Mouse (Mus musculus) heart, embryonic 12.5 days (tissue): ENCODE results near the gene Micall2. TPM values are rescaled to one million over a fixed set of nuclear protein-coding genes. Genes with fewer than 3 reads are reported as not detected.
"Not testable (repeated sequence)": the region's sequence is repeated elsewhere in the genome, so short reads cannot be mapped to it uniquely, and the experiment has no call there.

Source experiments
- ATAC-seq: fragments of 200-750 bp; cut with Nextera tagmentation; 2 replicates; pipeline ENCODE4 v1.8.0; 2017; ENCODE audit warnings: moderate TSS enrichment, moderate library complexity; ENCODE audit not compliant: insufficient number of reproducible peaks, low FRiP score
- H3K27ac ChIP-seq: fragments of 300-500 bp; sonication (generic); 2 replicates; pipeline ENCODE4 v1.5.1; 2016; ENCODE audit warnings: mild to moderate bottlenecking, moderate library complexity; ENCODE audit not compliant: poor library complexity, severe bottlenecking
- H3K27me3 ChIP-seq: fragments of 300-500 bp; sonication (generic); replicated peaks from 2 replicates; pipeline ENCODE4 v1.6.1; 2016; ENCODE audit warnings: mild to moderate bottlenecking, moderate library complexity
- H3K36me3 ChIP-seq: fragments of 300-500 bp; sonication (generic); 2 replicates; pipeline ENCODE4 v1.6.1; 2016; ENCODE audit warnings: mild to moderate bottlenecking, moderate library complexity
- H3K4me1 ChIP-seq: fragments of 300-500 bp; sonication (generic); replicated peaks from 2 replicates; pipeline ENCODE4 v1.6.1; 2016; ENCODE audit warnings: mild to moderate bottlenecking
- H3K4me2 ChIP-seq: fragments of 300-500 bp; sonication (generic); 2 replicates; pipeline ENCODE4 v1.6.1; 2016; ENCODE audit warnings: mild to moderate bottlenecking, moderate library complexity
- H3K4me3 ChIP-seq: fragments of 300-500 bp; sonication (generic); 2 replicates; pipeline ENCODE4 v1.5.1; 2016; ENCODE audit warnings: mild to moderate bottlenecking
- H3K9ac ChIP-seq: fragments of 300-500 bp; sonication (generic); 2 replicates; pipeline ENCODE4 v1.6.1; 2016; ENCODE audit warnings: mild to moderate bottlenecking, moderate library complexity
- H3K9me3 ChIP-seq: fragments of 300-500 bp; sonication (generic); replicated peaks from 2 replicates; pipeline ENCODE4 v1.6.1; 2016; ENCODE audit warnings: mild to moderate bottlenecking, moderate library complexity
- WGBS: fragments of 180-500 bp; shearing (Covaris S2); methylation state at CpG from one replicate; pipeline ENCODE4 v1.1.7; 2016; 5-methylcytosine and 5-hydroxymethylcytosine counted together
- polyA plus RNA-seq: library from polyadenylated mRNA; unstranded; fragments of >200 nt; fragmentation: Nextera tagmentation; extraction: Ambion mirVana; gene quantifications from 2 replicates; pipeline ENCODE4 v1.2.1, GENCODE M21; 2016

Micall2 gene
- polyA plus RNA-seq, 1 experiment from 2014 or later = 3.4 TPM

- Histone ChIP-seq H3K27me3 (peaks cover 46% of the 10 kb centered on the region), H3K4me3 (no peak overlapping the region), H3K4me2 (no peak overlapping the region), H3K9ac (no peak overlapping the region), H3K4me1 (peaks cover 9% of the 10 kb centered on the region), H3K9me3 (0 out of 2 replicates have a peak, but pooled peaks cover 11% of the 10 kb centered on the region), H3K36me3 (no peaks in the 10 kb centered on the region), H3K27ac (no peak overlapping the region)
- no peak for ATAC-seq
- 82% methylated on average over 6 of the region's 6 CpGs for WGBS
Measured at GRCm38 (mm10) chr5:139696954-139697353, 39.2 kb downstream of the Micall2 start.

GRCm38 (mm10) chr5:139695876-139696275, 40.3 kb downstream of the Micall2 start:
- ATAC-seq, H3K4me2 ChIP-seq, H3K27ac ChIP-seq, H3K4me3 ChIP-seq, H3K4me1 ChIP-seq, H3K9ac ChIP-seq, H3K36me3 ChIP-seq: not testable (repeated sequence)
- WGBS = 66% methylated on average over 3 of the region's 3 CpGs
- H3K27me3 ChIP-seq = peaks cover 48% of the 10 kb centered on the region
- 0 out of 2 replicates have a peak, but pooled peaks cover 11% of the 10 kb centered on the region for H3K9me3 ChIP-seq

GRCm38 (mm10) chr5:139694989-139695571, 41.1 kb downstream of the Micall2 start:
- WGBS = 26% methylated on average over 7 of the region's 7 CpGs

GRCm38 (mm10) chr5:139694292-139694988, 41.7 kb downstream of the Micall2 start:
- Histone ChIP-seq H3K4me2 (no peak overlapping the region), H3K27me3 (peaks cover 46% of the 10 kb centered on the region), H3K4me1 (peaks cover 6% of the 10 kb centered on the region), H3K4me3 (no peak overlapping the region), H3K27ac (no peak overlapping the region), H3K9ac (no peak overlapping the region), H3K9me3 (0 out of 2 replicates have a peak, but pooled peaks cover 11% of the 10 kb centered on the region), H3K36me3 (no peaks in the 10 kb centered on the region)
- 55% methylated on average over 16 of the region's 16 CpGs for WGBS
- ATAC-seq = no peak; the same call in 1 of the 2 replicates

More at GRCm38 (mm10) chr5:139694989-139695571, 41.1 kb downstream of the Micall2 start:
- no peaks in the 10 kb centered on the region for H3K36me3 ChIP-seq
- ATAC-seq = 0 out of 2 replicates have a peak, but pooled peaks have one; percentile 13
- no peak overlapping the region for H3K9ac ChIP-seq
- 0 out of 2 replicates have a peak, but pooled peaks cover 11% of the 10 kb centered on the region for H3K9me3 ChIP-seq
- H3K27ac ChIP-seq = no peak overlapping the region
- no peak overlapping the region for H3K4me3 ChIP-seq
- peaks cover 46% of the 10 kb centered on the region for H3K27me3 ChIP-seq
- no peak overlapping the region for H3K4me2 ChIP-seq
- peaks cover 6% of the 10 kb centered on the region for H3K4me1 ChIP-seq

GRCm38 (mm10) chr5:139690791-139691190, 45.3 kb downstream of the Micall2 start:
- Histone ChIP-seq H3K27ac (no peak overlapping the region), H3K27me3 (peaks cover 62% of the 10 kb centered on the region), H3K4me1 (peaks cover 13% of the 10 kb centered on the region), H3K4me2 (no peak overlapping the region), H3K9me3 (0 out of 2 replicates have a peak, but pooled peaks cover 6% of the 10 kb centered on the region), H3K4me3 (no peak overlapping the region), H3K9ac (no peak overlapping the region), H3K36me3 (no peaks in the 10 kb centered on the region)
- 71% methylated on average over 9 of the region's 9 CpGs for WGBS
- no peak for ATAC-seq

- Histone ChIP-seq H3K27me3 (peaks cover 66% of the 10 kb centered on the region), H3K4me1 (peaks cover 6% of the 10 kb centered on the region; the same call in 1 of the 2 replicates), H3K9ac (no peak overlapping the region), H3K27ac (no peak overlapping the region), H3K4me2 (no peak overlapping the region), H3K4me3 (no peak overlapping the region), H3K9me3 (0 out of 2 replicates have a peak, but pooled peaks cover 2% of the 10 kb centered on the region), H3K36me3 (no peaks in the 10 kb centered on the region)
- no peak for ATAC-seq
- WGBS = 79% methylated on average over 12 of the region's 12 CpGs
Measured at GRCm38 (mm10) chr5:139688356-139688755, 47.8 kb downstream of the Micall2 start.

GRCm38 (mm10) chr5:139687646-139688045, 48.5 kb downstream of the Micall2 start:
- H3K4me1 ChIP-seq = peaks cover 6% of the 10 kb centered on the region; the same call in 1 of the 2 replicates
- no peak overlapping the region for H3K4me2 ChIP-seq
- peaks cover 69% of the 10 kb centered on the region for H3K27me3 ChIP-seq
- no peaks in the 10 kb centered on the region for H3K9me3 ChIP-seq
- ATAC-seq = no peak
- H3K27ac ChIP-seq = no peak overlapping the region
- 5% methylated on average over 13 of the region's 13 CpGs for WGBS
- H3K4me3 ChIP-seq = no peak overlapping the region
- H3K9ac ChIP-seq = no peak overlapping the region
- no peaks in the 10 kb centered on the region for H3K36me3 ChIP-seq

- ATAC-seq = peak; percentile 65
- H3K27ac ChIP-seq = no peak overlapping the region
- no peak overlapping the region for H3K4me3 ChIP-seq
- H3K4me2 ChIP-seq = 0 out of 2 replicates have a peak overlapping the region, but pooled peaks have one; percentile 2
- H3K9me3 ChIP-seq = no peaks in the 10 kb centered on the region
- H3K9ac ChIP-seq = no peak overlapping the region
- WGBS = 29% methylated on average over 21 of the region's 21 CpGs
- H3K36me3 ChIP-seq = no peaks in the 10 kb centered on the region
- H3K4me1 ChIP-seq = peaks cover 9% of the 10 kb centered on the region; the same call in 1 of the 2 replicates
- H3K27me3 ChIP-seq = peaks cover 74% of the 10 kb centered on the region
Measured at GRCm38 (mm10) chr5:139686530-139687249, 49.4 kb downstream of the Micall2 start.

- no peak for ATAC-seq
- no peaks in the 10 kb centered on the region for H3K36me3 ChIP-seq
- peaks cover 11% of the 10 kb centered on the region; the same call in 1 of the 2 replicates for H3K4me1 ChIP-seq
- H3K27me3 ChIP-seq = peaks cover 72% of the 10 kb centered on the region
- no peak overlapping the region for H3K27ac ChIP-seq
- 0% methylated on average over 2 of the region's 2 CpGs for WGBS
- H3K4me2 ChIP-seq = no peak overlapping the region
- no peak overlapping the region for H3K9ac ChIP-seq
- no peaks in the 10 kb centered on the region for H3K9me3 ChIP-seq
- H3K4me3 ChIP-seq = no peak overlapping the region
Measured at GRCm38 (mm10) chr5:139683228-139683627, 52.9 kb downstream of the Micall2 start.

GRCm38 (mm10) chr5:139682631-139682977, 53.5 kb downstream of the Micall2 start:
- Histone ChIP-seq H3K9me3 (no peaks in the 10 kb centered on the region), H3K27ac (no peak overlapping the region), H3K4me1 (peaks cover 11% of the 10 kb centered on the region; the same call in 1 of the 2 replicates), H3K4me3 (no peak overlapping the region), H3K4me2 (no peak overlapping the region), H3K36me3 (no peaks in the 10 kb centered on the region), H3K9ac (no peak overlapping the region), H3K27me3 (peaks cover 72% of the 10 kb centered on the region)
- ATAC-seq = no peak
- 4% methylated on average over 7 of the region's 7 CpGs for WGBS
